Mouse (Mus musculus) MEL (cell line): ENCODE measurements at regions not wholly inside any gene's neighbourhood (a gene's known extent, or its start where the extent isn't known, plus 50 kb on each side); places are given as distances from the start of the nearest gene placed in this dataset.

Experiments used
- DNase-seq: peaks from one replicate; pipeline ENCODE4 v3.0.0; 2011; ENCODE audit warnings: low read depth, low spot score
- H3K27ac ChIP-seq: 2 replicates; pipeline ENCODE4 v1.5.1; 2012; ENCODE audit warnings: low read depth, mild to moderate bottlenecking, control low read depth, low read length, moderate library complexity; ENCODE audit not compliant: control insufficient read depth
- H3K27me3 ChIP-seq, 2 experiments: fragments of 150-350 bp in 1 of 2; sonication (generic) in 1 of 2; 2 replicates each; pipeline ENCODE4 v1.6.1; 2012; ENCODE audit warnings: low read length in 2 of 2, mild to moderate bottlenecking in 2 of 2, improper control_type of control experiment in 1 of 2, moderate library complexity in 1 of 2; ENCODE audit not compliant: insufficient read depth in 2 of 2, control insufficient read depth in 1 of 2
- H3K36me3 ChIP-seq, 2 experiments: 2 replicates each; pipeline ENCODE4 v1.6.1; 2012 to 2014; ENCODE audit warnings: low read length in 2 of 2, improper control_type of control experiment in 1 of 2, inconsistent platforms in 1 of 2, mild to moderate bottlenecking in 1 of 2; ENCODE audit not compliant: insufficient read depth in 2 of 2, control insufficient read depth in 1 of 2
- H3K4me1 ChIP-seq, 2 experiments: fragments of 150-350 bp in 1 of 2; sonication (generic) in 1 of 2; 2 replicates each; pipeline ENCODE4 v1.6.1; 2012; ENCODE audit warnings: low read length in 2 of 2, improper control_type of control experiment in 1 of 2, mild to moderate bottlenecking in 1 of 2; ENCODE audit not compliant: insufficient read depth in 2 of 2, control insufficient read depth in 1 of 2
- H3K4me3 ChIP-seq, 2 experiments: fragments of 150-350 bp in 1 of 2; sonication (generic) in 1 of 2; 2 replicates each; pipeline ENCODE4 v1.5.1; 2012; ENCODE audit warnings: low read depth in 2 of 2, low read length in 2 of 2, mild to moderate bottlenecking in 2 of 2, moderate library complexity in 2 of 2, control low read depth in 1 of 2, improper control_type of control experiment in 1 of 2; ENCODE audit not compliant: control insufficient read depth in 1 of 2, insufficient read depth in 1 of 2
- H3K79me2 ChIP-seq: 2 replicates; pipeline ENCODE4 v1.6.1; 2012; ENCODE audit warnings: mild to moderate bottlenecking, low read length, moderate library complexity; ENCODE audit not compliant: control insufficient read depth, poor library complexity, insufficient read depth
- H3K9ac ChIP-seq: 2 replicates; pipeline ENCODE4 v1.6.1; 2012; ENCODE audit warnings: low read depth, mild to moderate bottlenecking, control low read depth, low read length, moderate library complexity; ENCODE audit not compliant: control insufficient read depth, poor library complexity, severe bottlenecking
- H3K9me3 ChIP-seq: fragments of 150-350 bp; sonication (generic); replicated peaks from 2 replicates; pipeline ENCODE4 v1.6.1; 2012; ENCODE audit warnings: mild to moderate bottlenecking, low read length, improper control_type of control experiment, moderate library complexity; ENCODE audit not compliant: insufficient read depth
- CHD1 ChIP-seq: IDR thresholded peaks from 2 replicates; pipeline ENCODE4 v1.6.1; 2012; ENCODE audit warnings: low read depth, mild to moderate bottlenecking, inconsistent platforms, low read length, improper control_type of control experiment
- CTCF ChIP-seq, 3 experiments: IDR thresholded peaks in 2 of 3; conservative IDR thresholded peaks in 1 of 3; 2 replicates each; pipeline ENCODE4 v1.5.1; 2011 to 2012; ENCODE audit warnings: low read length in 3 of 3, low read depth in 2 of 3, mild to moderate bottlenecking in 2 of 3, improper control_type of control experiment in 1 of 3, inconsistent platforms in 1 of 3, mixed read lengths in 1 of 3, moderate library complexity in 1 of 3; ENCODE audit not compliant: control insufficient read depth in 1 of 3, insufficient read depth in 1 of 3, poor library complexity in 1 of 3, severe bottlenecking in 1 of 3
- E2F4 ChIP-seq: IDR thresholded peaks from 2 replicates; pipeline ENCODE4 v1.6.1; 2011; ENCODE audit warnings: low read depth, low read length, improper control_type of control experiment, borderline replicate concordance
- GABPA ChIP-seq: IDR thresholded peaks from 2 replicates; pipeline ENCODE4 v1.6.1; 2012; ENCODE audit warnings: low read depth, mild to moderate bottlenecking, inconsistent platforms, low read length, improper control_type of control experiment, moderate library complexity
- HCFC1 ChIP-seq: IDR thresholded peaks from 2 replicates; pipeline ENCODE4 v1.6.1; 2012; ENCODE audit warnings: low read depth, mild to moderate bottlenecking, inconsistent platforms, low read length, improper control_type of control experiment, moderate library complexity
- JUND ChIP-seq: IDR thresholded peaks from 2 replicates; pipeline ENCODE4 v1.6.1; 2011; ENCODE audit warnings: low read depth, mild to moderate bottlenecking, improper control_type of control experiment, low read length
- KAT2A ChIP-seq: conservative IDR thresholded peaks from 2 replicates; pipeline ENCODE4 v1.6.1; 2012; ENCODE audit warnings: low read depth, low read length, improper control_type of control experiment, inconsistent platforms
- MAFK ChIP-seq: IDR thresholded peaks from 2 replicates; pipeline ENCODE4 v1.6.1; 2011; ENCODE audit warnings: low read depth, mild to moderate bottlenecking, low read length, improper control_type of control experiment, borderline replicate concordance
- MAZ ChIP-seq: IDR thresholded peaks from 2 replicates; pipeline ENCODE4 v1.6.1; 2012; ENCODE audit warnings: low read depth, mild to moderate bottlenecking, inconsistent platforms, low read length, improper control_type of control experiment
- MXI1 ChIP-seq: IDR thresholded peaks from 2 replicates; pipeline ENCODE4 v1.6.1; 2011; ENCODE audit warnings: mild to moderate bottlenecking, low read depth, low read length, improper control_type of control experiment
- MYC ChIP-seq: IDR thresholded peaks from 2 replicates; pipeline ENCODE4 v1.6.1; 2011; ENCODE audit warnings: low read depth, mild to moderate bottlenecking, low read length, improper control_type of control experiment, moderate library complexity
- NRF1 ChIP-seq: IDR thresholded peaks from 2 replicates; pipeline ENCODE4 v1.6.1; 2014; ENCODE audit warnings: low read depth, mild to moderate bottlenecking, inconsistent platforms, low read length, improper control_type of control experiment, moderate library complexity; ENCODE audit not compliant: poor library complexity, insufficient read depth, severe bottlenecking
- POLR2AphosphoS2 ChIP-seq: IDR thresholded peaks from 2 replicates; pipeline ENCODE4 v1.6.1; 2011; ENCODE audit warnings: low read length, improper control_type of control experiment
- POLR2AphosphoS5 ChIP-seq: IDR thresholded peaks from 2 replicates; pipeline ENCODE4 v1.6.1; 2012; ENCODE audit warnings: low read depth, borderline replicate concordance, mild to moderate bottlenecking, inconsistent platforms, low read length, moderate library complexity, mixed read lengths
- SIN3A ChIP-seq: IDR thresholded peaks from 2 replicates; pipeline ENCODE4 v1.6.1; 2012; ENCODE audit warnings: low read length, improper control_type of control experiment, inconsistent platforms
- TAL1 ChIP-seq: IDR thresholded peaks from 2 replicates; pipeline ENCODE4 v1.6.1; 2012; ENCODE audit warnings: mild to moderate bottlenecking, inconsistent platforms, low read length, moderate library complexity, mixed read lengths
- USF1 ChIP-seq: IDR thresholded peaks from 2 replicates; pipeline ENCODE4 v1.6.1; 2014; ENCODE audit warnings: low read depth, mild to moderate bottlenecking, inconsistent platforms, low read length, improper control_type of control experiment, moderate library complexity
- USF2 ChIP-seq, 2 experiments: IDR thresholded peaks; 2 replicates each; pipeline ENCODE4 v1.6.1; 2011 to 2012; ENCODE audit warnings: improper control_type of control experiment in 2 of 2, low read length in 2 of 2, borderline replicate concordance in 1 of 2, inconsistent platforms in 1 of 2, low read depth in 1 of 2, mild to moderate bottlenecking in 1 of 2; ENCODE audit not compliant: insufficient read depth in 1 of 2
- ZMIZ1 ChIP-seq: IDR thresholded peaks from 2 replicates; pipeline ENCODE4 v1.6.1; 2012; ENCODE audit warnings: low read depth, mild to moderate bottlenecking, inconsistent platforms, low read length, improper control_type of control experiment, moderate library complexity
- ZNF384 ChIP-seq: IDR thresholded peaks from 2 replicates; pipeline ENCODE4 v1.6.1; 2012; ENCODE audit warnings: low read depth, mild to moderate bottlenecking, inconsistent platforms, low read length, improper control_type of control experiment

DNA sequence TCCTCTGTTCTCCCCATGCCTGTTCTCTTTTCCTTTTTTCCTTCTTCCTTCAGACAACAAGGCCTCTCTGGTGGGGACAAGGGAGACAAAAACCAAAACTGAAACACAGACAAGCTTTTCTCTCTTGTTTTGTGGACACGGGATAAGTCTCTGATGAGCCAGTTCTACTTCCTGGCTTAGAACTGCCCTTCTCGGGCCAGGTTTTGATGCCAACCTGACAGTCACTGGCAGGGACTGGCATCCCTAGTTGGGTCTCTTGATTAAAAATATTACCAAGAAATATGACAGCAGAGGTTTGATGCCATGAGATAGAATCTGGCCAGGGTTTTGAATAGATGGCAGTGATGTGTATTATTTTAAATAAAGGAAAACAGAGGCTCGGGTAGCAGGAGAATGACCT lies 133.4 kb upstream of the C9orf72 start:
- H3K79me2 ChIP-seq, result no peaks in the 10 kb centered on the region
- no peaks in the 10 kb centered on the region for H3K36me3 ChIP-seq
- no peak overlapping the region for H3K9ac ChIP-seq
- no peak overlapping the region for H3K4me3 ChIP-seq
- no peaks in the 10 kb centered on the region for H3K9me3 ChIP-seq
- no peak for TF ChIP-seq TAL1
- TF ChIP-seq USF2 (IDR thresholded peaks at IDR 0.05; ENCODE audit: borderline replicate concordance in 1 of 2, insufficient read depth in 1 of 2, low read depth in 1 of 2, low read length in 2 of 2), result no peak
- no peak for TF ChIP-seq KAT2A
- TF ChIP-seq MXI1, result no peak
- no peak for TF ChIP-seq CHD1
- no peak for TF ChIP-seq SIN3A
- no peak for TF ChIP-seq MYC
- no peak for TF ChIP-seq POLR2AphosphoS2
- TF ChIP-seq USF1, result no peak
- TF ChIP-seq ZNF384, result no peak
- no peak for TF ChIP-seq CTCF (IDR thresholded peaks at IDR 0.05 in 2 of 3, conservative IDR thresholded peaks at IDR 0.05 in 1 of 3; ENCODE audit: control insufficient read depth in 1 of 3, insufficient read depth in 1 of 3, low read depth in 2 of 3, low read length in 3 of 3, poor library complexity in 1 of 3, severe bottlenecking in 1 of 3)
- no peak for TF ChIP-seq HCFC1
- no peak for TF ChIP-seq MAFK
- TF ChIP-seq GABPA, result no peak
- TF ChIP-seq JUND, result no peak
- no peak for TF ChIP-seq MAZ
- no peak for TF ChIP-seq NRF1
- TF ChIP-seq E2F4, result no peak
- no peak for TF ChIP-seq POLR2AphosphoS5
- no peak for DNase-seq
- H3K4me1 ChIP-seq, result no peaks in the 10 kb centered on the region
- H3K27ac ChIP-seq, result no peak overlapping the region
- peaks cover 0 to 2% of the 10 kb centered on the region in 2 experiments; a peak in 2 of 4 replicates for H3K27me3 ChIP-seq

DNA sequence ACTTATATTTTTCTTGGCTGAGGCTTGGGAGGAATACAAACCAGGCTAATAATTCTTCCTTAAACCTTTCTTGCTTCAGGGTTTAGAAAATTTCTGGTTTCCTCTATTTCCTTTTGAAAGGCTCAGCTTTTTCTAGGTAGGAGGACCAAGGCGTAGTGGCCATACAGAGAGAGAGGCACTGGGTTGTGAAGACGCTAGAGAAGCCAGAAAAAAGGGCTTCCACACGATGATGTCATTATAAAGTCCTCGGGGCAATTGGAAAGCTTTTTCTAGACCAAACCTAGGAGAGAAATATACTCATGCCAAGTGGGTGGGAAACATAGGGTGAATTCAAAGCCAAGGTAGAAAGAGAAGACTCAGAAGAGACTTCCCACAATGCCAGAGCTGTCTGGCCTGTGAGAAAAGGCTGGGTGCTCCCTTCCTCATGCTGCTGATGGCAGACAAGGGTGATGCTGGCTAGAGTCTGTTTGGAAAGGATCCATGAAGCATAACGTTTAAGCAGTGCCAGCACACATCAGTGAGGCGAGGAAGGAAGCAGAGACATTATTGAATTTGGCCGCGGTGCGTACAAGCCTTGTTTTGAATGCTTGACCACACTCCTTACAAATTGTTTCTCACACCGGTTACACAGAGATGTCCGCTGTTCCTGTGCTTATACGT lies 131.1 kb upstream of the C9orf72 start:
- H3K27me3 ChIP-seq, result peaks cover 2 to 4% of the 10 kb centered on the region in 2 experiments; a peak in 3 of 4 replicates
- H3K36me3 ChIP-seq, result no peaks in the 10 kb centered on the region
- no peak overlapping the region for H3K4me3 ChIP-seq
- H3K79me2 ChIP-seq, result no peaks in the 10 kb centered on the region
- H3K4me1 ChIP-seq, result no peaks in the 10 kb centered on the region
- no peak overlapping the region for H3K9ac ChIP-seq
- DNase-seq, result no peak
- no peak overlapping the region for H3K27ac ChIP-seq
- no peaks in the 10 kb centered on the region for H3K9me3 ChIP-seq
- TF ChIP-seq ZMIZ1, result no peak
